Mouse (Mus musculus): Measurements from ENCODE around the gene Ccne1.
A peak's percentile ranks its signal among the peaks of the same experiment; 100 is the strongest.
"Not testable (repeated sequence)": the region's sequence is repeated elsewhere in the genome, so short reads cannot be mapped to it uniquely, and the experiment has no call there.

Gene Ccne1

DNA sequence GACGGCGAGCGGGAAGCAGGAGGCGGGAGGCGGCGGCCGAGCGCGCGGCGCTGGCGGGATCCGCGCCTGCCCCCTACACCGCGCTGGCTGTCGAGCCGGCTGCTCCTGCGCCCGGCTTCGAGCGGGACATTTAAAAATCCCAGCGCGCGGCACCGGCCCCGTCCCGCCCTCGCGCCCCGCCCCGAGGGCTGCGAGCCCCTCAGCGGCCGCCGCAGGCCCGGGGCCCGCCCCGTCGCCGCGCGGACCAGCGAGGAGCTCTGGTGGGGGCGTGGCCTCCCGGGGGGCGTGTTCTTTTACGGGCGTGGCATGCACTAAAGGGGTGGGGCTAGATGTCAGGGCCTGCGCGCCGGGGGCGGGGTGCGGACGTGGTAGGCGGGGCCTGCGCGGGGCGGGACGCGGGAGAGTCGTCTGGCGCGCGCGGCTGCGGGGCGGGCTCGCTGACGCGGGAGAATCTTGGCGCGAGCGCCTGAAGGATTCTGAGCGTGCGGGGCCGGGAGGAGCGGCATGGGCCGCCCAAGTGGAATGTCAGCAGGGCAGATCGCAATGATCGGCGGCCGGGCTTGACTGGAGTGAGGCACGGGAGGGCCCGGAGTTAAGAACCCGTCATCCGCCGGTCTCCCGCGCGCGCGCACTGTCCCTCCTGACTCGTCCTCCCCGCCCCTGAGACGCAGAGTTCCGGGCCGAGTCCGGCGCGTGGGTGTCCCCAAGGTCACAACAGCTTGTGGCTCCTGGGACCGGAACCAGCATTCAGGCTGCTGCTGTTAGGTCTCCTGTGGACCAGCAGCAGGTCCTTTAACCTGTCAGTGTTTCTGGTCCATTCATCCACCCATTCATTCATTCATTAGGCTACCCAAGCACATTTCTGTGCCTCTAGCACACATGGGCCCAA is at the start of gene Ccne1:
Gene Ccne1, minus strand, starts transcription at position 164 of the 889 bp plus-strand sequence.
- peak; percentile 99 for DNase-seq

GRCm38 (mm10) chr7:38155829-38156228 is 48.5 kb upstream of the Ccne1 start:
- no peak for DNase-seq

- no peak for DNase-seq
These were observed 45.2 kb upstream of the Ccne1 start for GRCm38 (mm10) chr7:38152571-38152970.

GRCm38 (mm10) chr7:38151706-38152312 is 44.5 kb upstream of the Ccne1 start:
- no peak for DNase-seq

- no peak for DNase-seq
These were observed 40.1 kb upstream of the Ccne1 start for GRCm38 (mm10) chr7:38147477-38147876.

- peak; percentile 78 for DNase-seq
These were observed 34.6 kb upstream of the Ccne1 start for GRCm38 (mm10) chr7:38141747-38142545.

GRCm38 (mm10) chr7:38140324-38140723 is 33.0 kb upstream of the Ccne1 start:
- peak; percentile 76 for DNase-seq

GRCm38 (mm10) chr7:38134471-38134870 is 27.1 kb upstream of the Ccne1 start:
- DNase-seq, result no peak

DNA sequence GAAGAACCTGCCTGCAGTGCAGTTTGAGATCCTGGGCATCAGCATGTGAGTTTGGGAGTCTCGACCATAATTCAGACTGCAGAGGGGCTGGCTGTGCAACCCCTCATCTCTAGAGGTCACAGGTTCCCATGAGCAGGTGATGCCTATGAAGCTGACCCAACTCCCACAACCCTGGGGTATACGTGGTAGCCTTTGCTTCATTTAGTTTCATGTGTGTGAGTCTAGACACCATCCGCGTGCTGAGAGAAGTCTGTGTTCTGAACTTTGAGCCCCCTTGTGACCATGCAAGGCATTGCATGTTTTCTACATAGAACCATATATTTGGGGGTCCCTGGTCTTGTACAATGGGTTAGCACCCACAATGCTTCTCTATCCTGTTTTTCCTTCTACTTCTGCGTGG is 23.9 kb upstream of the Ccne1 start:
- DNase-seq, result no peak

DNA sequence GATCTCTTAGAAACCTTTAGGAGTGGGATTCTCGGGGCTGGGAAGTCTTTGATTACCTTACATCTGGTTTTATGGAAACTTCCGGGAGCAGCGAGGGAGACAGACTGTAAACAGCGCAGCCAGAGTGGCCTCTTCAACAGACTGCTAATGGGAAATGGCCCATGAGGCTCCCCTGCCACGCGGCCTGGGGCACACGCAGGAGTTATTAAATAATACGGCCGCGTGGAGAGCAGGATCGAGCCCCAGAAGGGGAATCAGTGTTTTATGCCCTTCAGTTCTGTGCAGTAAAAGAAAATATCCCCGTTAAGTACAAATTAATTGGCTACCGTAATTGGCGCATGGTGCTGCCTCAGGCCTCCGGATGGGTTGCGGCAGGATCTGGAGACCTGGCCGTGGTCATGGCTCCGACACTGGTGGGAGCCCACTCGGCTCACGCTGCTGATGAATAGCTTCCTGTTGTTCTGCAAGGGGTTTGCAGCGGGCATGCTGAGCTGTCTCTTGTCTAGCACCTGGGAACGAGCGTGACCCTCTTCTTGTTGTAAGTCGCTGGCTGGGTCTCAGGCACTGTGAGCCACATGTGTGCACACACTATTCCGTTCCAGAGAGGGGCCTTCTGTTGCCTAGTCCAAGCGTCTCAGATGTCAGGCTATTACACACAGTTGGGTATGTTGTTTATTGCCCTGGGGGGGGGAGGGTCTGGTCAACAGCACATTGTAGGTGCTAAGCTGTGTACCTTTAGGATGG is 22.8 kb upstream of the Ccne1 start:
- DNase-seq, result no peak

DNA sequence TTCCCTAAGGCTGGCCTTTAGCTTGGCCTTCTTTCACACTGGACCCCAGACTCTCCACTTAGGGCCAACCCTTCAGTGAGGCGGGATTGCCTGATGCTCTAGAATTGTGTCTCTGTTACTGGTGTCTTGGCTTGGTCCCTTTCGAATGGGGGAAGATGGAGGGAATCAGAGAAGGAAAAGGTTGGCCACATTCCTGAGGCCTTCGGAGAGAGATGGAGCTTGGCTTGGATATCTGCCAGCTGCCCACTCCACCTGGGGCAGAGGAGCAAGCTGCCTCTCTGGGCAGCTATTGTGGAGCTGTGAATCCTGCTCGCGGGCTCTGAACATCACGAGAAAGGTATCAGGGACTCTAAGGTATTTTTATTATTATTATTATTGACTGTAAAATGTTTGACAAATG is 22.2 kb upstream of the Ccne1 start:
- DNase-seq, result no peak

GRCm38 (mm10) chr7:38128256-38128655 is 20.9 kb upstream of the Ccne1 start:
- DNase-seq, result not testable (repeated sequence)

DNA sequence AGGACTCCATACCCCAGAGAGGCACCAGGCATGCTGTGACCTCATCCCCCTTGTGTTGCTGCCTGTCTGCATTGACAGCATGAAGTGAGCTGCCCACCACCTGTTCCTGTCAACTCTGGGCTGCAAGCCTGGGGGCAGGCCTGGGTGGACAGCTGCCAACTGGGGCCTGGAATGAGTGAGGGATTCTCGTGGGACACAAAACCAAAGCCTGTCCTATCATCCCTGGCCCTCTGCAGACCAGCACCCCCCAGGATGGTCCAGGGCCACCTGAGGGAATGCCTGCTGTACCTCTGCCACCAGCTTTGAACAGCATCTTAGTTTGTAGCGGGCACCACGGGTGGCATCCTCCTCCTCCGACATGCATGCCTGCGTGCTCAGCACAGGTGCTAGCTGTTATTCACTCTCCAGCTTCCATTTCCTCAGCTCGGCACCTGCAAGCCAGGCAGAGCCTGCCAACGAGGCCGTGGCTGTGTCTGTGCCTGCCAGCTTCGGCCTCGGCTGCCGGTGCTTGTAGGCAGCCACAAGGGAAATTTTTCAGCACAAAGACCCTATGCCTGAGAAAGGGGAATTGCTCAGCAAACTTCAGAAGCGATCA is 18.3 kb upstream of the Ccne1 start:
- DNase-seq, result no peak

- not testable (repeated sequence) for DNase-seq
These were observed 16.8 kb upstream of the Ccne1 start for GRCm38 (mm10) chr7:38124164-38124563.

DNA sequence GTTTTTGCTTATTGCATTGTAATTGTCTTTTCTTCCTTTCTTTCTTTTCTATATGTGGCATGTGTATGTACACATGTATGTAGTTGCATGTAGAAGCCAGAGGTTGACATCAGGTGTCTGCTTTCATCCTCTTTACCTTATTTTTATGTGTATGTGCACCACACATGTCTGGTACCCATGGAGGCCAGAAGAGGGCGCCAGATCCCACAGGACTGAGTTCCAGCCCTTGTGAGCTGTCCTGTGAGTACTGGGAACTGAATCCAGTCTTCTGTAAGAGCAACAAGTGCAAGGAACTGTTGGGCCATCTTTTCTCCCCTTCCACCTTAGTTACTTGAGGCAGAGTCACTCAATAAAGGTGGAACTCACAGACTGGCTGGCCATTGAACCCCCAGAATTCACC is 11.3 kb upstream of the Ccne1 start:
- DNase-seq, result no peak

DNA sequence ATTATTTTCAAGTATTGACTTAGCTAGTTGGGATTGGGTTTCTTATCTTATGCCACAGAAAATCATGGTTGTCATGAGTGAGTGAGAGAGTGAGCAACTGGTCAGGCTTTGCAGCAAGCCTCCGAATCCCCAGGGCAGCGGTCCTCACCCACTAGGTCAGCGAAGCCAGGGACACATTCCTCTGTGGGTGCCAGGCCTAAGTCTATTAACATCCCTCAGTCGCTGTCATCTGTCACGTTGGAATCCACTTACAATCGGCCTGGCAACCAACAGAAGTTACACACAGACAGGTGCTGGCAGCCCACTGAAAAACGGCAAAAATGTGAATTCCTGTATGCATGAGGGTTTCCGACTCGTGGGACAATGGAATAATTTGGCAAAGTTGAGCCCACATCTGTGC is 5.1 kb upstream of the Ccne1 start:
- no peak for DNase-seq

DNA sequence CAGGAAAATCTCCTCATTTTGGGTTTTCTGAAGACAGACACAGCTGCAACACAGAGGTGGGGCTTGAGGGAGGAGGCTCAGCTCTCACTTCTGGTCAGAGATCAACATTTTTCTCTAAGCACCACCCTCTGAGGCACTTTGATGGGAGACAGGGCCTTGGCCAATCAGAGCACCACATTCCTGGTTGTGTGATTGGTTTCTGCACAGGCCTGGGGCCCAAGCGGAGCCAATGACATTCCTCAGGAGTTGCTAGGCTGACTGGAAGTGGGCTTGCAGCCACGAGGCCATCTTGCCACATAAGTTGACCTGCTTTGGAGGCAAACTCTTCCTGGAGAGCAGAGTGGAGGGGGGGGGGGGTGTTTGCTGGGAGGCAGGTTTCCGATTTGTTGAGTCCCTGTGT is 4.7 kb upstream of the Ccne1 start:
- no peak for DNase-seq

DNA sequence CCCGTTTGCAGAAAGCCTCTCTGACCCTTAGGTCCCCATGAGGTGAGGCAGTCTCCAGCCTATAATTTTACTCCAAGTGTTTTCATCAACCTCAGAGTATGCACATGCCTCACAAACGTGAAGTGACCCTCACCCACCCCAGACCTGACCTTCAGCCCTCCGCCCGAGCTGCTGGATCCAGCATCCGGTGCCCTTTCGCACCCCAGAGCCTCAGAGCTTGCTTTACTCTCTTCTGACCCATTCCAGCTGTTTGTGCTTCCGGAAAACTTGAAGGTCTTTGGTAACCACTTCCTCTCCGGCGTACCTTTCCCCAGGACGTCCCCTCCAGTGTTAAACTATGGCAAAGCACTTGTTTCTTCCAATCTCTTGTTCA is 912 bp upstream of the Ccne1 start:
- no peak for DNase-seq

DNA sequence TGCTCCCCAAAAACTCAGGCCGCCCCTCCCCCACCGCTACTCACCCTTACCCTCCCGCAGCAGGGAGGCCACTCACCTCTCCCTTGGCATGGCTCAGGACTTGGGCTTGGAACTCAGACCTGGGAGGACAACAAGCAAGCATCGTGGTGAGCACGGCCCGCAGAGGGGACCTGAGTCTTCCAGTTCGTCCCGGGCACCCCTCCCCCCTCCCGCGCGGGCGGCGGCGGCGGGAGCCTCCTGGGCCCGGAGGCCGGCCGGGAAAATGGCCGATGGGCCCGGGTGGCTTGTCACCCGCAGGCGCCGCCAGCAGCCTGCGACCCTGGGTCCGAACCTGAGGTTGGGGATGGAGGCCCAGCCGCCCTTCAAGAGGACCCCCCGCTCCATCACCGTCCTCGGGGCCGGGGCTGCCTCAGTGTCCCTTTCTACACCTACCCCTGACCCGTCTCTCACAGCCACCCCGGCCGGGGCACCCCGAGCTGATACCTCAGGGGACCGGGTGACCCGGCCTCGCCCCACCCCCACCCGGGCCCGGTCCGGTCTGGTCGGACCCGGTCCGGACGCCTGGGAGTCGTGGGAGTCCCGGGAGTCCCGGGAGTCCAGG is 523 bp downstream of the Ccne1 start:
- DNase-seq, result peak; percentile 28

GRCm38 (mm10) chr7:38105379-38105778 is 2.0 kb downstream of the Ccne1 start:
- no peak for DNase-seq

- DNase-seq, result no peak
These were observed 3.2 kb downstream of the Ccne1 start for GRCm38 (mm10) chr7:38104097-38104496.

- DNase-seq, result no peak
These were observed 13.0 kb downstream of the Ccne1 start for GRCm38 (mm10) chr7:38094353-38094752.

Measured in right cerebral cortex, adult 18-20 months (tissue).